Mouse (Mus musculus): ENCODE results near the gene Olfr288. TPM values are rescaled to one million over a fixed set of nuclear protein-coding genes. Genes with fewer than 3 reads are reported as not detected.

Gene Olfr288
- polyA plus RNA-seq, 1 experiment from 2014 or later = not detected

DNA sequence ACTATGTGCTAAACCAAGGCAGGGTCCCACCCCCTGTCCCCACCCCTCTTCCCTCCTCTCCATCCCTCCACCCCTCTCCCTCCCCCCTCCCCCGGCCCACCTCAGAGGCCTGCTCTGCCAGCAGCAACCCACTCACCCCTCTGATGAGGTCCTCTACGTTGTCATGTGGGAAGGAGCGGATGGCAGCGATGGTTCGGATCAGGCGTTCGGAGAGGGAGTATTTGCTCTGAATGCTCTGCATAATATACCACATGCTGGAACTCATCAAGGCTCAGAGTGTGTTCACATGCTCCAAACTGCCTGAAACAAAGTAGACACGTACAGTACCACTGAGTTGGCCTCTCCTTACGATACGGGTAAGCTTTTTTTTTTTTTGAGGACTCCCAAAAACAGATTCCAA lies 52.8 kb downstream of the Olfr288 start:
- Histone ChIP-seq H3K27me3 (no peaks in the 10 kb centered on the region), H3K9ac (no peak overlapping the region), H3K4me3 (replicated peaks) (no peak overlapping the region), H3K4me2 (no peak overlapping the region), H3K36me3 (replicated peaks) (peaks cover 37% of the 10 kb centered on the region), H3K9me3 (no peaks in the 10 kb centered on the region), H3K27ac (no peak overlapping the region), H3K4me1 (peaks cover 14% of the 10 kb centered on the region)
- 84% methylated on average over 10 of the region's 10 CpGs for WGBS
- ATAC-seq (ENCODE audit: low FRiP score) = no peak

DNA sequence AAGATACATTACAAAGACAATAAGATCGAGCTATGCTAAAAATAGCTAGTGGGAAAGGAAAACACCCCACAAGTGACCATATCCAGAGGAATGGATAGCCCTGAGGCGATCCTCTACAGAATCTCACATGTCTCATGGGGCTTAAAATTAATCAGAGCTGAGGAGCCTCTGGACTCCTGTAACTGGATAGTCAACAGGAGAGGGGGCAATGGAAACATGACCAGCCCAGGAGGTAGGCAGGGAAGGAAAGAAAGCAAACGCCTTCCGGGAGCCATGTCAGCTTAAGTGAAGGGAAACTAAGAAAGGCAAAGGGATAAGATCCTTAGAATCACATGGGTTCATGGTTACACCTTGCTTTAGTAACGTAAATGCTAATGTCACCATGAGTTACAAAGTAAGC lies 54.5 kb downstream of the Olfr288 start:
- Histone ChIP-seq H3K4me2 (no peak overlapping the region), H3K9me3 (no peaks in the 10 kb centered on the region), H3K9ac (no peak overlapping the region), H3K27me3 (no peaks in the 10 kb centered on the region), H3K4me1 (peaks cover 10% of the 10 kb centered on the region), H3K4me3 (replicated peaks) (no peak overlapping the region), H3K27ac (no peak overlapping the region), H3K36me3 (replicated peaks) (peaks cover 53% of the 10 kb centered on the region)
- no peak for ATAC-seq (ENCODE audit: low FRiP score)
- WGBS = 88% methylated on average over 5 of the region's 5 CpGs

DNA sequence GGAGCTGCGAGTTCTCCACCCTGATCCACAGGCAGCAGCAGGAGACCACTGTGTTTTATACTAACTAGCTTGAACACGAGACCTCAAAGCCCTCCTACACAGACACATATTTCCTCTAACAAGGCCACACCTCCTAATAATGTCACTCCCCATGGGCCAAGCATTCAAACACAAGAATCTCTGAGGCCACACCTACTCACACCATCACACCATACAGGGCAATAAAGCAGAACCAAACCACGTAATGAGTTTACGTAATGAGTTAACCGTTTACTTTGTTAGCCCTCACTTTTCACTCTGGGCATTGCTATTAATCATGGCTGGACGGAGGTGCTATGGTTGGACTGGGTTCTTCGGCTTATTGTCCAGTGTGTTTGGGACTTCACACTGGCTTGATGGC lies 55.6 kb downstream of the Olfr288 start:
- Histone ChIP-seq H3K27me3 (no peaks in the 10 kb centered on the region), H3K9ac (no peak overlapping the region), H3K36me3 (replicated peaks) (peaks cover 63% of the 10 kb centered on the region), H3K4me1 (peaks cover 6% of the 10 kb centered on the region), H3K4me3 (replicated peaks) (no peak overlapping the region), H3K4me2 (no peak overlapping the region), H3K27ac (no peak overlapping the region), H3K9me3 (no peaks in the 10 kb centered on the region)
- no peak for ATAC-seq (ENCODE audit: low FRiP score)
- 82% methylated on average over 7 of the region's 7 CpGs for WGBS

DNA sequence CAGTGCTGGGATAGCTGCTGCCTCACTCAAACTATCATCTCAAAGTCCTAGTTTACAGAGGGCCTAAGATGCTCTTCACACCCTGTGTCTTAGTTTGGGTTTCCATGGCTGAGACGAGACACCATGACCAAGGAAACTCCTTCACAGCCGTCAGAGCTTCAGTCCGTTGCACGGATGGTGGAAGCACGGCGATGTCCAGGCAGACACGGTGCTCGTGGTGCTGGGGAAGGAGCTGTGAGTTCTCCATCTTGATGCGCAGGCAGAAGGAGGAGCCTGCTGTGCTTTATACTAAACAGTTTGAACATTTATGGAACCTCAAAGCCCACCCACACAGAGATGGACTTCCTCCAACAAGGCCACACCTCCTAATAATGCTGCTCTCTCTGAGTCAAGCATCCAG lies 58.5 kb downstream of the Olfr288 start:
- WGBS = 94% methylated on average over 9 of the region's 9 CpGs
- Histone ChIP-seq H3K27ac (no peak overlapping the region), H3K9me3 (no peaks in the 10 kb centered on the region), H3K4me3 (replicated peaks) (no peak overlapping the region), H3K9ac (no peak overlapping the region), H3K27me3 (no peaks in the 10 kb centered on the region), H3K4me1 (no peaks in the 10 kb centered on the region), H3K4me2 (no peak overlapping the region), H3K36me3 (replicated peaks) (peaks cover 84% of the 10 kb centered on the region)
- no peak for ATAC-seq (ENCODE audit: low FRiP score)

Other genes starting within 250 kb of the Olfr288 start
- 41.5 and 44.9 TPM in 2 replicates for gene Tmem106c, start 231.3 kb downstream of the Olfr288 start, polyA plus RNA-seq (2016; fragmentation: Nextera tagmentation; extraction: Ambion mirVana)
- gene Col2a1, start 190.8 kb downstream of the Olfr288 start, polyA plus RNA-seq (2016; fragmentation: Nextera tagmentation; extraction: Ambion mirVana) = 112 and 122 TPM in 2 replicates
- gene Pfkm, start 103.0 kb downstream of the Olfr288 start, polyA plus RNA-seq (2016; fragmentation: Nextera tagmentation; extraction: Ambion mirVana) = 52.5 and 56.6 TPM in 2 replicates
- gene Senp1, start 101.8 kb downstream of the Olfr288 start, polyA plus RNA-seq (2016; fragmentation: Nextera tagmentation; extraction: Ambion mirVana) = 39.6 and 44.3 TPM in 2 replicates
- 38.4 and 44.8 TPM in 2 replicates for gene Asb8, start 29.9 kb downstream of the Olfr288 start, polyA plus RNA-seq (2016; fragmentation: Nextera tagmentation; extraction: Ambion mirVana)
- 15.9 and 19.6 TPM in 2 replicates for gene Ccdc184, start 28.4 kb downstream of the Olfr288 start, polyA plus RNA-seq (2016; fragmentation: Nextera tagmentation; extraction: Ambion mirVana)
- not detected in 2 replicates for gene Gm44579, start 25.4 kb upstream of the Olfr288 start, polyA plus RNA-seq (2016; fragmentation: Nextera tagmentation; extraction: Ambion mirVana)
- gene Olfr287, start 25.5 kb upstream of the Olfr288 start, polyA plus RNA-seq (2016; fragmentation: Nextera tagmentation; extraction: Ambion mirVana) = not detected in 2 replicates
- not detected in 2 replicates for gene Olfr286, start 38.9 kb upstream of the Olfr288 start, polyA plus RNA-seq (2016; fragmentation: Nextera tagmentation; extraction: Ambion mirVana)
- not detected in 2 replicates for gene H1fnt, start 61.8 kb upstream of the Olfr288 start, polyA plus RNA-seq (2016; fragmentation: Nextera tagmentation; extraction: Ambion mirVana)
- gene Zfp641, start 100.6 kb upstream of the Olfr288 start, polyA plus RNA-seq (2016; fragmentation: Nextera tagmentation; extraction: Ambion mirVana) = 2.4 and 2.8 TPM in 2 replicates
- gene Olfr285, start 121.8 kb upstream of the Olfr288 start, polyA plus RNA-seq (2016; fragmentation: Nextera tagmentation; extraction: Ambion mirVana) = not detected in 2 replicates
- gene Olfr284, start 145.4 kb upstream of the Olfr288 start, polyA plus RNA-seq (2016; fragmentation: Nextera tagmentation; extraction: Ambion mirVana) = not detected in 2 replicates
- 0.08 TPM in 1 of 2 replicates, not detected in the other for gene Olfr283, start 185.4 kb upstream of the Olfr288 start, polyA plus RNA-seq (2016; fragmentation: Nextera tagmentation; extraction: Ambion mirVana)
- not detected in 2 replicates for gene Olfr282, start 235.7 kb upstream of the Olfr288 start, polyA plus RNA-seq (2016; fragmentation: Nextera tagmentation; extraction: Ambion mirVana)

Data from forebrain, embryonic 12.5 days (tissue).